22 mouse cellular contexts compared by ENCODE assay signal in genomic region chr6:119225731-119226130, GRCm38 (mm10). TPM values are rescaled to one million over a fixed set of nuclear protein-coding genes. Genes with fewer than 3 reads are reported as not detected.
"Had no signal": no experiment of that assay in that cellular context is flagged by ENCODE, and none has a peak within 500 bp of the region (broad histone marks: within the 10 kb centered on the region; RNA-seq: fewer than 3 reads in every experiment).

No protein-coding gene starts in this region.

- H3K4me1 ChIP-seq: lung, embryonic 15.5 days; stomach, embryonic 15.5 days had no signal

- H3K27ac ChIP-seq: limb, embryonic 12.5 days; limb, embryonic 15.5 days; liver, embryonic 14.5 days; lung, embryonic 15.5 days; midbrain, embryonic 10.5 days; midbrain, embryonic 15.5 days; stomach, embryonic 15.5 days had no signal

- H3K9me3 ChIP-seq: limb, embryonic 12.5 days; limb, embryonic 15.5 days; lung, embryonic 15.5 days; megakaryocyte, embryonic 14.5 days; midbrain, embryonic 10.5 days; midbrain, embryonic 15.5 days; neural tube, embryonic 13.5 days; stomach, embryonic 15.5 days had no signal

- H3K36me3 ChIP-seq: limb, embryonic 15.5 days; lung, embryonic 15.5 days; midbrain, embryonic 15.5 days; stomach, embryonic 15.5 days had no signal

- H3K4me3 ChIP-seq: limb, embryonic 12.5 days; limb, embryonic 15.5 days; lung, embryonic 15.5 days; megakaryocyte, embryonic 14.5 days; midbrain, embryonic 10.5 days; midbrain, embryonic 15.5 days; neural tube, embryonic 13.5 days; stomach, embryonic 15.5 days had no signal

- H3K9ac ChIP-seq: limb, embryonic 12.5 days; limb, embryonic 15.5 days; liver, embryonic 14.5 days; liver, postnatal 0 days; lung, embryonic 15.5 days; midbrain, embryonic 15.5 days; neural tube, embryonic 13.5 days; stomach, embryonic 15.5 days had no signal

- DNase-seq: kidney, adult 18-20 months; kidney, adult 9 months; kidney, postnatal 14 days; kidney, postnatal 4 days; left cerebral cortex, postnatal 4 days; liver, postnatal 0 days; lung, postnatal 10 days; lung, postnatal 36 days; right cerebral cortex, postnatal 14 days; spleen, adult 18-20 months; thymus, postnatal 25 days had no signal

- ATAC-seq: liver, postnatal 0 days had no signal

- H3K4me2 ChIP-seq: limb, embryonic 12.5 days; limb, embryonic 15.5 days; liver, embryonic 11.5 days; lung, embryonic 15.5 days; midbrain, embryonic 15.5 days; neural tube, embryonic 13.5 days; stomach, embryonic 15.5 days had no signal

- H3K27me3 ChIP-seq: limb, embryonic 12.5 days; limb, embryonic 15.5 days; lung, embryonic 15.5 days; midbrain, embryonic 15.5 days; neural tube, embryonic 13.5 days; stomach, embryonic 15.5 days had no signal

RNA-seq across cellular contexts. Expression of gene Cacna2d4, which starts 10.6 kb away (rescaled TPM):
- polyA plus RNA-seq: kidney, embryonic 16.5 days; limb, embryonic 12.5 days; liver, embryonic 11.5 days had no signal
